ENCODE assay signal across 9 mouse cellular contexts in genomic region chr1:55665828-55666673, GRCm38 (mm10).
A peak's percentile ranks its signal among the peaks of the same experiment; 100 is the strongest.
DNase-seq lines count a peak whose midpoint lies in the region; ATAC-seq and TF ChIP-seq lines count a peak whose summit lies in the region.
"Had no signal": no experiment of that assay in that cellular context is flagged by ENCODE, and none has a peak within 500 bp of the region (broad histone marks: within the 10 kb centered on the region; RNA-seq: fewer than 3 reads in every experiment).

No protein-coding gene starts in this region.

- no peak for TF ChIP-seq EP300 in liver, postnatal 0 days (IDR thresholded peaks at IDR 0.05; ENCODE audit: low read depth)

- H3K4me2 ChIP-seq in neural tube, embryonic 14.5 days (ENCODE audit: low read depth, low read length) = no peak overlapping the region
- no peak overlapping the region for H3K4me2 ChIP-seq in liver, postnatal 0 days (ENCODE audit: low read depth, low read length)
- H3K4me2 ChIP-seq: limb, embryonic 13.5 days had no signal

- H3K4me1 ChIP-seq in testis, adult 2 months (ENCODE audit: control insufficient read depth, insufficient read depth, low read length) = no peaks in the 10 kb centered on the region
- peaks cover 35% of the 10 kb centered on the region for H3K4me1 ChIP-seq in forebrain, embryonic 10.5 days
- peaks cover 11% of the 10 kb centered on the region; the same call in 1 of the 2 replicates for H3K4me1 ChIP-seq in neural tube, embryonic 14.5 days (ENCODE audit: control insufficient read depth, insufficient read depth, low read length)
- no peaks in the 10 kb centered on the region for H3K4me1 ChIP-seq in liver, postnatal 0 days (ENCODE audit: insufficient read depth)

- H3K27ac ChIP-seq in testis, adult 2 months (ENCODE audit: control insufficient read depth, insufficient read depth, low read depth, low read length) = peak overlapping the region; percentile 42; the same call in 1 of the 2 replicates
- H3K27ac ChIP-seq in forebrain, embryonic 10.5 days = peak overlapping the region; percentile 54
- peak overlapping the region; percentile 35; the same call in 1 of the 2 replicates for H3K27ac ChIP-seq in neural tube, embryonic 14.5 days (ENCODE audit: low read depth, low read length)
- H3K27ac ChIP-seq in liver, postnatal 0 days (ENCODE audit: low read depth) = no peak overlapping the region
- H3K27ac ChIP-seq: limb, embryonic 13.5 days had no signal

- no peak for TF ChIP-seq CTCF in testis, adult 2 months (IDR thresholded peaks at IDR 0.05; ENCODE audit: control insufficient read depth, insufficient read depth, insufficient replicate concordance, low read depth, low read length)
- TF ChIP-seq CTCF in liver, postnatal 0 days (IDR thresholded peaks at IDR 0.05; ENCODE audit: low read depth) = no peak

- H3K36me3 ChIP-seq in testis, adult 2 months (ENCODE audit: control insufficient read depth, insufficient read depth, low read length) = no peaks in the 10 kb centered on the region
- H3K36me3 ChIP-seq in forebrain, embryonic 10.5 days (replicated peaks) = no peaks in the 10 kb centered on the region
- no peaks in the 10 kb centered on the region for H3K36me3 ChIP-seq in neural tube, embryonic 14.5 days (ENCODE audit: control insufficient read depth, insufficient read depth, low read length)
- no peaks in the 10 kb centered on the region for H3K36me3 ChIP-seq in liver, postnatal 0 days (replicated peaks; ENCODE audit: insufficient read depth, low read length)
- H3K36me3 ChIP-seq: limb, embryonic 13.5 days had no signal

- no peak overlapping the region for H3K9ac ChIP-seq in neural tube, embryonic 14.5 days (replicated peaks; ENCODE audit: low read depth, low read length)
- H3K9ac ChIP-seq in liver, postnatal 0 days (replicated peaks) = no peak overlapping the region
- H3K9ac ChIP-seq: limb, embryonic 13.5 days had no signal

- peak; percentile 82 for ATAC-seq in neural tube, embryonic 14.5 days (ENCODE audit: low read depth)
- no peak for ATAC-seq in liver, postnatal 0 days

- no peak for DNase-seq in testis, postnatal 10 days (ENCODE audit: low spot score)
- DNase-seq in forebrain, embryonic 10.5 days (ENCODE audit: extremely low spot score, low spot score) = no peak
- peak; percentile 49 to 61 for DNase-seq in layer of hippocampus, adult 8-10 months (ENCODE audit: low spot score in 2 of 2)
- no peak for DNase-seq in thymus, postnatal 4 days
- DNase-seq in liver, postnatal 0 days = no peak
- no peak for DNase-seq in adrenal gland, adult 2 months

- 26% methylated on average over 11 of the region's 11 CpGs for WGBS in forebrain, embryonic 10.5 days
- WGBS in neural tube, embryonic 14.5 days = 16% methylated on average over 11 of the region's 11 CpGs
- 54% methylated on average over 11 of the region's 11 CpGs for WGBS in liver, postnatal 0 days (ENCODE audit: insufficient replicate concordance)

- H3K9me3 ChIP-seq in forebrain, embryonic 10.5 days = no peaks in the 10 kb centered on the region
- H3K9me3 ChIP-seq in neural tube, embryonic 14.5 days (ENCODE audit: control insufficient read depth, low read length) = no peaks in the 10 kb centered on the region
- no peaks in the 10 kb centered on the region for H3K9me3 ChIP-seq in liver, postnatal 0 days (ENCODE audit: low read length)
- H3K9me3 ChIP-seq: limb, embryonic 13.5 days had no signal

- TF ChIP-seq POLR2A in testis, adult 2 months (IDR thresholded peaks at IDR 0.05; ENCODE audit: control insufficient read depth, low read depth, low read length) = no peak

- no peaks in the 10 kb centered on the region for H3K27me3 ChIP-seq in testis, adult 2 months (ENCODE audit: control insufficient read depth, insufficient read depth, low read length)
- H3K27me3 ChIP-seq in forebrain, embryonic 10.5 days (ENCODE audit: poor library complexity, severe bottlenecking) = peaks cover 60% of the 10 kb centered on the region
- no peaks in the 10 kb centered on the region for H3K27me3 ChIP-seq in neural tube, embryonic 14.5 days (ENCODE audit: control insufficient read depth, insufficient read depth, low read length)
- H3K27me3 ChIP-seq in liver, postnatal 0 days (ENCODE audit: insufficient read depth, low read length) = no peaks in the 10 kb centered on the region
- H3K27me3 ChIP-seq: limb, embryonic 13.5 days had no signal

- no peak overlapping the region for H3K4me3 ChIP-seq in testis, adult 2 months (ENCODE audit: control insufficient read depth, low read depth, low read length)
- peak overlapping the region; percentile 7; the same call in 1 of the 2 replicates for H3K4me3 ChIP-seq in forebrain, embryonic 10.5 days
- H3K4me3 ChIP-seq in neural tube, embryonic 14.5 days (ENCODE audit: low read depth, low read length) = no peak overlapping the region
- H3K4me3 ChIP-seq in liver, postnatal 0 days (ENCODE audit: low read depth, low read length) = no peak overlapping the region
- H3K4me3 ChIP-seq: limb, embryonic 13.5 days had no signal

Comparison
In these comparisons a context has a peak if more than half of its experiments do, and no peak if none do; other contexts are left out.
1. DNase-seq: peak in layer of hippocampus, adult 8-10 months (2 of 2); none in testis, postnatal 10 days (single experiment), forebrain, embryonic 10.5 days (single experiment), thymus, postnatal 4 days (single experiment), liver, postnatal 0 days (single experiment) and adrenal gland, adult 2 months (single experiment).